Comparison of ENCODE assay signal across 10 mouse cellular contexts in the genomic region with DNA sequence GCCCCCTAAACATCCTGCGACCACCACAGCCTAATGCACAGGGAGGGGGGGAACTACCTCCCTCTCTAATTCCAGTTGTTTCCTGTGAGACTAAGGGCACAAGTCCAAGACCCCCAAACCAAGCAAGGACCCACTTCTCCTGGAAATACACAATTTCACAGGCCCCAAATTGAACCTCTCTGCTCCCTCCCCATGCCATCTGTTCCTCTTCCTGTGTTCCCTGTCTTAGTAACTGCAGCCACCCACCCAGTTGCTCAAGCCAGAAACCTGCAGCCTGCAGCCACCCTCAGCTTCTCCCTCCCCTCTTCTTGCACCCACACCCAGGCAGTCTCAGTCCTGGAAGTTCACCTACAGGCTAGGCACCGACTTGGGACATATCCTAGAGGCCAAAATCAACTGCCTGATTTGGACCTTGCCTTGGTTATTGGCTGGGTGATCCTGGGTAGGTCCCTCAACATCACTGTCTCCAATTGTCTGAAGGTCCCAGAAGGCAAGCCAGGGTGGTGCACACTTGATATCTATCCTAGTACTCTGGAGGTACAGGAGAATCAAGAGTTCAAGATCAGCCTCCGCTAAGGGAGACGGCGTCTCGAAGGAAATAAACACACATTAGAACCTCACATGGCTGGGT. TPM values are rescaled to one million over a fixed set of nuclear protein-coding genes. Genes with fewer than 3 reads are reported as not detected.
DNase-seq lines count a peak whose midpoint lies in the region; ATAC-seq and TF ChIP-seq lines count a peak whose summit lies in the region.
"Had no signal": no experiment of that assay in that cellular context is flagged by ENCODE, and none has a peak within 500 bp of the region (broad histone marks: within the 10 kb centered on the region; RNA-seq: fewer than 3 reads in every experiment).

No protein-coding gene starts in this region.

- TF ChIP-seq CTCF in CH12.LX (conservative IDR thresholded peaks at IDR 0.05 in 1 of 2, IDR thresholded peaks at IDR 0.05 in 1 of 2; ENCODE audit: low read depth in 2 of 2, low read length in 2 of 2): no peak

- TF ChIP-seq EP300 in CH12.LX (IDR thresholded peaks at IDR 0.05; ENCODE audit: low read length): no peak

- ATAC-seq in hindbrain, embryonic 14.5 days (ENCODE audit: low FRiP score): no peak
- no peak for ATAC-seq in neural tube, embryonic 15.5 days (ENCODE audit: low FRiP score)
- ATAC-seq: hindbrain, embryonic 16.5 days had no signal

- H3K36me3 ChIP-seq in hindbrain, embryonic 10.5 days: peaks cover 11% of the 10 kb centered on the region
- H3K36me3 ChIP-seq in hindbrain, embryonic 14.5 days (replicated peaks; ENCODE audit: control insufficient read depth, insufficient read depth): no peaks in the 10 kb centered on the region
- H3K36me3 ChIP-seq in CH12.LX (replicated peaks in 1 of 2; ENCODE audit: control insufficient read depth in 1 of 2, insufficient read depth in 1 of 2, low read length in 1 of 2): peaks cover 9 to 13% of the 10 kb centered on the region in 2 experiments
- peaks cover 14% of the 10 kb centered on the region for H3K36me3 ChIP-seq in limb, embryonic 10.5 days
- H3K36me3 ChIP-seq in neural tube, embryonic 15.5 days: no peaks in the 10 kb centered on the region

- no peak for TF ChIP-seq POLR2A in CH12.LX (IDR thresholded peaks at IDR 0.05; ENCODE audit: low read depth, low read length)

- dilution Hi-C loops in CH12.LX (cut with MboI; ENCODE audit: extremely low pct_ligation_motif_present, extremely low pct_unique_long_range_greater_than_20kb, low sequenced_read_pairs): no loop called here

- DNase-seq in hindbrain, embryonic 10.5 days (ENCODE audit: low spot score): no peak
- DNase-seq in hindbrain, embryonic 14.5 days (ENCODE audit: low spot score): no peak
- no peak for DNase-seq in CH12.LX (ENCODE audit: extremely low read depth)
- DNase-seq in brain, adult 2 months (ENCODE audit: low read depth, low spot score): peak; percentile 92
- DNase-seq in limb, embryonic 10.5 days (ENCODE audit: low spot score): no peak
- no peak for DNase-seq in embryo, embryonic 10 days (ENCODE audit: low spot score)
- no peak for DNase-seq in kidney, postnatal 4 days
- DNase-seq: lung, adult 18-20 months had no signal

- peak overlapping the region; percentile 24; the same call in 1 of the 2 replicates for H3K27ac ChIP-seq in hindbrain, embryonic 10.5 days
- H3K27ac ChIP-seq in hindbrain, embryonic 14.5 days: no peak overlapping the region
- peak overlapping the region; percentile 96 for H3K27ac ChIP-seq in CH12.LX (ENCODE audit: insufficient read depth, low read depth)
- peak overlapping the region; percentile 67 for H3K27ac ChIP-seq in limb, embryonic 10.5 days
- no peak overlapping the region for H3K27ac ChIP-seq in neural tube, embryonic 15.5 days (replicated peaks)

- 87% methylated on average over 6 of the region's 6 CpGs for WGBS in hindbrain, embryonic 10.5 days
- 84% methylated on average over 6 of the region's 6 CpGs for WGBS in hindbrain, embryonic 14.5 days
- 83% methylated on average over 6 of the region's 6 CpGs for WGBS in limb, embryonic 10.5 days
- 85% methylated on average over 6 of the region's 6 CpGs for WGBS in neural tube, embryonic 15.5 days

- no peak overlapping the region for H3K4me2 ChIP-seq in hindbrain, embryonic 14.5 days (replicated peaks)
- peak overlapping the region; percentile 71 for H3K4me2 ChIP-seq in CH12.LX (ENCODE audit: insufficient read depth, low read depth, poor library complexity, severe bottlenecking)
- no peak overlapping the region for H3K4me2 ChIP-seq in neural tube, embryonic 15.5 days

- H3K9ac ChIP-seq in hindbrain, embryonic 14.5 days: no peak overlapping the region
- H3K9ac ChIP-seq in CH12.LX (ENCODE audit: insufficient read depth, low read depth): 0 out of 2 replicates have a peak overlapping the region, but pooled peaks have one; percentile 1
- no peak overlapping the region for H3K9ac ChIP-seq in neural tube, embryonic 15.5 days (replicated peaks)

- no peaks in the 10 kb centered on the region for H3K9me3 ChIP-seq in hindbrain, embryonic 10.5 days
- H3K9me3 ChIP-seq in hindbrain, embryonic 14.5 days (ENCODE audit: control insufficient read depth, low read length): no peaks in the 10 kb centered on the region
- peaks cover 2% of the 10 kb centered on the region for H3K9me3 ChIP-seq in CH12.LX (replicated peaks; ENCODE audit: low read length)
- no peaks in the 10 kb centered on the region for H3K9me3 ChIP-seq in limb, embryonic 10.5 days (replicated peaks)
- no peaks in the 10 kb centered on the region for H3K9me3 ChIP-seq in neural tube, embryonic 15.5 days (replicated peaks)

- H3K27me3 ChIP-seq in hindbrain, embryonic 10.5 days (ENCODE audit: insufficient read depth, poor library complexity, severe bottlenecking): peaks cover 12% of the 10 kb centered on the region
- peaks cover 13% of the 10 kb centered on the region for H3K27me3 ChIP-seq in hindbrain, embryonic 14.5 days (ENCODE audit: control insufficient read depth, insufficient read depth, low read length)
- no peaks in the 10 kb centered on the region for H3K27me3 ChIP-seq in CH12.LX (replicated peaks)
- H3K27me3 ChIP-seq in limb, embryonic 10.5 days (ENCODE audit: low read depth, poor library complexity, severe bottlenecking): no peaks in the 10 kb centered on the region
- peaks cover 7% of the 10 kb centered on the region for H3K27me3 ChIP-seq in neural tube, embryonic 15.5 days (replicated peaks)

- no peak overlapping the region for H3K4me3 ChIP-seq in hindbrain, embryonic 10.5 days
- no peak overlapping the region for H3K4me3 ChIP-seq in hindbrain, embryonic 14.5 days (replicated peaks; ENCODE audit: low read length)
- H3K4me3 ChIP-seq in CH12.LX (replicated peaks in 1 of 3; ENCODE audit: low read depth in 2 of 3, low read length in 2 of 3, poor library complexity in 1 of 3): peak overlapping the region in 1 of 3 experiments; percentile 11
- H3K4me3 ChIP-seq in limb, embryonic 10.5 days: no peak overlapping the region
- H3K4me3 ChIP-seq in neural tube, embryonic 15.5 days (replicated peaks): no peak overlapping the region

- in situ Hi-C loops in CH12.LX (cut with MboI; ENCODE audit: low pct_ligation_motif_present, low pct_unique_long_range_greater_than_20kb, low sequenced_read_pairs): no loop called here

- H3K79me2 ChIP-seq in CH12.LX (replicated peaks; ENCODE audit: control insufficient read depth, extremely low read depth, insufficient read depth, poor library complexity, severe bottlenecking): peaks cover 28% of the 10 kb centered on the region

- TF ChIP-seq RAD21 in CH12.LX (IDR thresholded peaks at IDR 0.05; ENCODE audit: low read depth, low read length): no peak

- peaks cover 74% of the 10 kb centered on the region for H3K4me1 ChIP-seq in hindbrain, embryonic 10.5 days (replicated peaks)
- H3K4me1 ChIP-seq in hindbrain, embryonic 14.5 days (replicated peaks; ENCODE audit: control insufficient read depth, insufficient read depth, low read length): peaks cover 45% of the 10 kb centered on the region
- H3K4me1 ChIP-seq in CH12.LX (ENCODE audit: control insufficient read depth in 1 of 2, insufficient read depth in 2 of 2): peaks cover 20 to 54% of the 10 kb centered on the region in 2 experiments
- peaks cover 76% of the 10 kb centered on the region for H3K4me1 ChIP-seq in limb, embryonic 10.5 days
- H3K4me1 ChIP-seq in neural tube, embryonic 15.5 days: peaks cover 49% of the 10 kb centered on the region

TF ChIP-seq in CH12.LX, 34 proteins besides CTCF, POLR2A, EP300 and RAD21:
- TF ChIP-seq ZC3H11A (IDR thresholded peaks at IDR 0.05; ENCODE audit: low read depth, low read length): no peak
- TF ChIP-seq BHLHE40 (IDR thresholded peaks at IDR 0.05; ENCODE audit: low read depth, low read length): peak; percentile 3; the same call in 1 of the 2 replicates
- peak; percentile 3; the same call in 1 of the 2 replicates for TF ChIP-seq UBTF (IDR thresholded peaks at IDR 0.05; ENCODE audit: low read depth, low read length)

RNA-seq across cellular contexts. Expression of gene Csrnp1, which starts 5.5 kb away (rescaled TPM):
- 3.5 and 4.6 TPM in 2 replicates for polyA plus RNA-seq in hindbrain, embryonic 10.5 days (2016; fragmentation: Nextera tagmentation; extraction: Ambion mirVana)
- polyA plus RNA-seq in hindbrain, embryonic 14.5 days (2014; fragmentation: Nextera tagmentation; extraction: Ambion mirVana): 0.68 and 0.80 TPM in 2 replicates
- 15.5 and 15.7 TPM in 2 replicates for total RNA-seq in CH12.LX (2012; rRNA removed)
- total RNA-seq in CH12.LX (2014; rRNA removed): 5.7 and 8.6 TPM in 2 replicates
- polyA plus RNA-seq in CH12.LX (2012; ENCODE audit: insufficient read length, low read depth): 7.8 and 8.1 TPM in 2 replicates
- 3.2 and 3.5 TPM in 2 replicates for polyA plus RNA-seq in limb, embryonic 10.5 days (2016; fragmentation: Nextera tagmentation; extraction: Ambion mirVana)
- 1.4 and 3.4 TPM in 2 replicates for polyA plus RNA-seq in neural tube, embryonic 15.5 days (2015; fragmentation: Nextera tagmentation; extraction: Ambion mirVana)

RNA-seq across cellular contexts. Expression of gene Ttc21a, which starts 41.5 kb away (rescaled TPM):
- polyA plus RNA-seq in hindbrain, embryonic 10.5 days (2016; fragmentation: Nextera tagmentation; extraction: Ambion mirVana): 0.71 and 1.4 TPM in 2 replicates
- 1.2 TPM in 2 replicates for polyA plus RNA-seq in hindbrain, embryonic 14.5 days (2014; fragmentation: Nextera tagmentation; extraction: Ambion mirVana)
- 0.13 and 0.21 TPM in 2 replicates for total RNA-seq in CH12.LX (2012; rRNA removed)
- total RNA-seq in CH12.LX (2014; rRNA removed): 0.19 TPM in 1 of 2 replicates, not detected in the other
- 0.47 and 0.48 TPM in 2 replicates for polyA plus RNA-seq in CH12.LX (2012; ENCODE audit: insufficient read length, low read depth)
- polyA plus RNA-seq in limb, embryonic 10.5 days (2016; fragmentation: Nextera tagmentation; extraction: Ambion mirVana): 0.34 and 0.43 TPM in 2 replicates
- 0.74 and 0.80 TPM in 2 replicates for polyA plus RNA-seq in neural tube, embryonic 15.5 days (2015; fragmentation: Nextera tagmentation; extraction: Ambion mirVana)

RNA-seq across cellular contexts. Expression of gene Gorasp1, which starts 41.6 kb away (rescaled TPM):
- polyA plus RNA-seq in hindbrain, embryonic 10.5 days (2016; fragmentation: Nextera tagmentation; extraction: Ambion mirVana): 27.8 and 29.6 TPM in 2 replicates
- polyA plus RNA-seq in hindbrain, embryonic 14.5 days (2014; fragmentation: Nextera tagmentation; extraction: Ambion mirVana): 24.3 and 27.9 TPM in 2 replicates
- 10.9 and 12.6 TPM in 2 replicates for total RNA-seq in CH12.LX (2012; rRNA removed)
- total RNA-seq in CH12.LX (2014; rRNA removed): 8.7 TPM in 2 replicates
- 8.6 and 9.2 TPM in 2 replicates for polyA plus RNA-seq in CH12.LX (2012; ENCODE audit: insufficient read length, low read depth)
- 30.3 and 33.0 TPM in 2 replicates for polyA plus RNA-seq in limb, embryonic 10.5 days (2016; fragmentation: Nextera tagmentation; extraction: Ambion mirVana)
- 24.0 and 25.7 TPM in 2 replicates for polyA plus RNA-seq in neural tube, embryonic 15.5 days (2015; fragmentation: Nextera tagmentation; extraction: Ambion mirVana)

RNA-seq across cellular contexts. Expression of gene Xirp1, which starts 44.5 kb away (rescaled TPM):
- 0.05 and 0.44 TPM in 2 replicates for polyA plus RNA-seq in hindbrain, embryonic 10.5 days (2016; fragmentation: Nextera tagmentation; extraction: Ambion mirVana)
- polyA plus RNA-seq in hindbrain, embryonic 14.5 days (2014; fragmentation: Nextera tagmentation; extraction: Ambion mirVana): 0.04 TPM in 1 of 2 replicates, not detected in the other
- not detected in 2 replicates for total RNA-seq in CH12.LX (2012; rRNA removed)
- total RNA-seq in CH12.LX (2014; rRNA removed): not detected in 2 replicates
- not detected in 2 replicates for polyA plus RNA-seq in CH12.LX (2012; ENCODE audit: insufficient read length, low read depth)
- polyA plus RNA-seq in limb, embryonic 10.5 days (2016; fragmentation: Nextera tagmentation; extraction: Ambion mirVana): 0.05 and 0.09 TPM in 2 replicates
- 0.09 and 0.14 TPM in 2 replicates for polyA plus RNA-seq in neural tube, embryonic 15.5 days (2015; fragmentation: Nextera tagmentation; extraction: Ambion mirVana)
- polyA plus RNA-seq: hindbrain, embryonic 16.5 days had no signal

Comparison
In these comparisons a context has a peak if more than half of its experiments do, and no peak if none do; other contexts are left out.
1. H3K27ac ChIP-seq: peak in hindbrain, embryonic 10.5 days (single experiment), CH12.LX (single experiment) and limb, embryonic 10.5 days (single experiment); none in hindbrain, embryonic 14.5 days (single experiment) and neural tube, embryonic 15.5 days (single experiment).